Comparison of ENCODE assay signal across 15 mouse cellular contexts in the genomic region with DNA sequence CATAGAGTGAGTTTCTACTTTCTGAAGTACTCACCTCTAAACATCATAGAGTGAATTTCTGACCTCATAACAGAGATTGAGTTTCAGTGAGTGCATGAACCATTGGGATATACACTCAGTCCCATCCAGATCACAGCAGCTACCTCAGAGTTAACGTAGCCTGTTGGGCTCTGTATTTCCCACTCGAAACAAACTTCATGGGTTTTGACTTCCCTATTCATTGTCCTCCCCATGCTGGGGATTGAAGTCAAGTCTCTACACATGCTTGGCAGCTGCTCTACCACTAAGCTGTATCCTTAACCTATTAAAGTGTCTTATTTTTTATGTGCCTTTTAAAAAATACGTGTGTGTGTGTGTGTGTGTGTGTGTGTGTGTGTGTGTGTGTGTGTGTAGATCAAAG.
"Had no signal": no experiment of that assay in that cellular context is flagged by ENCODE, and none has a peak within 500 bp of the region (broad histone marks: within the 10 kb centered on the region; RNA-seq: fewer than 3 reads in every experiment).

No protein-coding gene starts in this region.

- DNase-seq: gastrocnemius, adult 2 months; gastrocnemius, postnatal 10 days; gastrocnemius, postnatal 25 days; heart, adult 18-20 months; heart, postnatal 14 days; heart, postnatal 36 days; kidney, adult 11 months; kidney, adult 2 months; kidney, adult 9 months; kidney, postnatal 25 days; kidney, postnatal 4 days; liver; liver, embryonic 13.5 days had no signal

- ATAC-seq: hindbrain, postnatal 0 days; intestine, embryonic 16.5 days had no signal
